20 mouse cellular contexts compared by ENCODE assay signal in genomic region chr15:78810146-78810545, GRCm38 (mm10). TPM values are rescaled to one million over a fixed set of nuclear protein-coding genes. Genes with fewer than 3 reads are reported as not detected.
DNase-seq lines count a peak whose midpoint lies in the region; ATAC-seq and TF ChIP-seq lines count a peak whose summit lies in the region.
"Had no signal": no experiment of that assay in that cellular context is flagged by ENCODE, and none has a peak within 500 bp of the region (broad histone marks: within the 10 kb centered on the region; RNA-seq: fewer than 3 reads in every experiment).

No protein-coding gene starts in this region.

- H3K4me1 ChIP-seq in heart, embryonic 12.5 days (replicated peaks), result peaks cover 25% of the 10 kb centered on the region
- H3K4me1 ChIP-seq in thymus, adult 2 months (replicated peaks; ENCODE audit: control insufficient read depth, insufficient read depth, low read length), result peaks cover 21% of the 10 kb centered on the region
- H3K4me1 ChIP-seq: hindbrain, embryonic 12.5 days; midbrain, embryonic 12.5 days had no signal

- no peak overlapping the region for H3K4me3 ChIP-seq in heart, embryonic 12.5 days
- H3K4me3 ChIP-seq in thymus, adult 2 months (ENCODE audit: control insufficient read depth, insufficient read depth, low read length), result no peak overlapping the region
- H3K4me3 ChIP-seq: heart, embryonic 13.5 days; hindbrain, embryonic 12.5 days; intestine, embryonic 15.5 days; midbrain, embryonic 12.5 days had no signal

- 61% methylated on average over 9 of the region's 9 CpGs for WGBS in heart, embryonic 12.5 days
- 16% methylated on average over 9 of the region's 9 CpGs for WGBS in thymus, adult 2 months

- peaks cover 24% of the 10 kb centered on the region for H3K27me3 ChIP-seq in heart, embryonic 12.5 days (replicated peaks)
- no peaks in the 10 kb centered on the region for H3K27me3 ChIP-seq in thymus, adult 2 months (ENCODE audit: control insufficient read depth, insufficient read depth, low read length)
- H3K27me3 ChIP-seq: intestine, embryonic 15.5 days had no signal

- no peak for TF ChIP-seq CTCF in thymus, adult 2 months (IDR thresholded peaks at IDR 0.05; ENCODE audit: borderline replicate concordance, control insufficient read depth, extremely low read depth, insufficient read depth, low read length, poor library complexity)

- no peak overlapping the region for H3K9ac ChIP-seq in heart, embryonic 12.5 days
- H3K9ac ChIP-seq: heart, embryonic 13.5 days; hindbrain, embryonic 12.5 days; intestine, embryonic 15.5 days; midbrain, embryonic 12.5 days had no signal

- H3K27ac ChIP-seq in heart, embryonic 12.5 days (ENCODE audit: poor library complexity, severe bottlenecking), result no peak overlapping the region
- no peak overlapping the region for H3K27ac ChIP-seq in thymus, adult 2 months (ENCODE audit: control insufficient read depth, insufficient read depth, low read length)
- H3K27ac ChIP-seq: heart, embryonic 13.5 days; hindbrain, embryonic 12.5 days; intestine, embryonic 15.5 days; kidney, postnatal 0 days; midbrain, embryonic 12.5 days had no signal

- no peaks in the 10 kb centered on the region for H3K36me3 ChIP-seq in heart, embryonic 12.5 days
- no peaks in the 10 kb centered on the region for H3K36me3 ChIP-seq in thymus, adult 2 months (ENCODE audit: control insufficient read depth, insufficient read depth, low read length)
- H3K36me3 ChIP-seq: heart, embryonic 13.5 days; hindbrain, embryonic 12.5 days; intestine, embryonic 15.5 days; midbrain, embryonic 12.5 days had no signal

- no peaks in the 10 kb centered on the region for H3K9me3 ChIP-seq in heart, embryonic 12.5 days (replicated peaks)
- H3K9me3 ChIP-seq: heart, embryonic 13.5 days; hindbrain, embryonic 12.5 days; intestine, embryonic 15.5 days; midbrain, embryonic 12.5 days had no signal

- 0 out of 2 replicates have a peak, but pooled peaks have one; percentile 22 for ATAC-seq in heart, embryonic 12.5 days (ENCODE audit: insufficient number of reproducible peaks, low FRiP score)
- ATAC-seq: intestine, embryonic 15.5 days had no signal

- 0 out of 2 replicates have a peak, but pooled peaks have one; percentile 23 for TF ChIP-seq POLR2A in thymus, adult 2 months (IDR thresholded peaks at IDR 0.05; ENCODE audit: control insufficient read depth, extremely low read depth, insufficient read depth, low read length, poor library complexity)

- no peak for DNase-seq in heart, postnatal 14 days
- peak; percentile 19 for DNase-seq in thymus, adult 2 months
- DNase-seq in thymus, postnatal 10 days (ENCODE audit: low spot score in 2 of 2), result no peak
- peak; percentile 58 to 71 for DNase-seq in monocyte, adult 2 months (ENCODE audit: low read depth in 1 of 2, low spot score in 2 of 2)
- no peak for DNase-seq in kidney, adult 9 months
- no peak for DNase-seq in right cerebral cortex, postnatal 36 days (ENCODE audit: low spot score in 2 of 2)
- DNase-seq: adrenal gland, postnatal 10 days; B cell, adult 2 months; cerebellum, postnatal 14 days; gastrocnemius, postnatal 25 days; right cerebral cortex, postnatal 25 days had no signal

- intact Hi-C loops in heart, postnatal 14 days (cut with DNase I), result no loop called here

- no peak overlapping the region for H3K4me2 ChIP-seq in heart, embryonic 12.5 days
- H3K4me2 ChIP-seq: heart, embryonic 13.5 days; hindbrain, embryonic 12.5 days; intestine, embryonic 15.5 days; liver, embryonic 11.5 days; midbrain, embryonic 12.5 days had no signal

RNA-seq across cellular contexts. Expression of gene Card10, which starts 7.3 kb away (rescaled TPM):
- polyA plus RNA-seq in heart, embryonic 12.5 days (2016; fragmentation: Nextera tagmentation; extraction: Ambion mirVana), result 6.1 and 7.5 TPM in 2 replicates
- 10 to 100 TPM; 20.3 to 20.6 TPM for total RNA-seq in heart, postnatal 14 days (2021)
- polyA plus RNA-seq in thymus, adult 2 months (2012; rRNA removed), result 12.6 and 13.0 TPM in 2 replicates

RNA-seq across cellular contexts. Expression of gene Cdc42ep1, which starts 32.3 kb away (rescaled TPM):
- 40.5 and 40.8 TPM in 2 replicates for polyA plus RNA-seq in heart, embryonic 12.5 days (2016; fragmentation: Nextera tagmentation; extraction: Ambion mirVana)
- 10 to 100 TPM; 47.5 to 50.8 TPM for total RNA-seq in heart, postnatal 14 days (2021)
- polyA plus RNA-seq in thymus, adult 2 months (2012; rRNA removed), result 8.1 and 12.5 TPM in 2 replicates

RNA-seq across cellular contexts. Expression of gene Mfng, which starts 36.9 kb away (rescaled TPM):
- 7.3 and 7.9 TPM in 2 replicates for polyA plus RNA-seq in heart, embryonic 12.5 days (2016; fragmentation: Nextera tagmentation; extraction: Ambion mirVana)
- total RNA-seq in heart, postnatal 14 days (2021), result 10 to 100 TPM; 14.0 to 14.6 TPM
- polyA plus RNA-seq in thymus, adult 2 months (2012; rRNA removed), result 97.5 and 110 TPM in 2 replicates

RNA-seq across cellular contexts. Expression of gene Lgals2, which starts 45.2 kb away (rescaled TPM):
- polyA plus RNA-seq in heart, embryonic 12.5 days (2016; fragmentation: Nextera tagmentation; extraction: Ambion mirVana), result 0.84 TPM in 1 of 2 replicates, not detected in the other
- under 1 TPM in 1 of 2 experiments, not detected in 1; 0.53 TPM for total RNA-seq in heart, postnatal 14 days (2021)
- 2.9 and 4.8 TPM in 2 replicates for polyA plus RNA-seq in thymus, adult 2 months (2012; rRNA removed)
- total RNA-seq: gastrocnemius, postnatal 25 days; left cerebral cortex, postnatal 10 days had no signal
- polyA plus RNA-seq: embryonic facial prominence, embryonic 11.5 days; heart, embryonic 13.5 days; hindbrain, embryonic 12.5 days; midbrain, embryonic 12.5 days had no signal

Comparison
In these comparisons a context has a peak if more than half of its experiments do, and no peak if none do; other contexts are left out.
1. DNase-seq: peak in thymus, adult 2 months (single experiment) and monocyte, adult 2 months (2 of 2); none in heart, postnatal 14 days (0 of 2), thymus, postnatal 10 days (0 of 2), kidney, adult 9 months (single experiment) and right cerebral cortex, postnatal 36 days (0 of 2).
2. RNA of gene Mfng, which starts 36.9 kb away (polyA plus RNA-seq): 97.5 to 110 TPM in thymus, adult 2 months; 7.3 to 7.9 TPM in heart, embryonic 12.5 days; every median in the first group is over 10 times any median in the second.